Mouse (Mus musculus) stomach, postnatal 0 days (tissue): ENCODE results near the gene Gm8237.
"Not testable (repeated sequence)": the region's sequence is repeated elsewhere in the genome, so short reads cannot be mapped to it uniquely, and the experiment has no call there.

ENCODE experiments used
- CTCF ChIP-seq: IDR thresholded peaks from 2 replicates; pipeline ENCODE4 v1.5.1; 2016; ENCODE audit warnings: antibody characterized with exemption, low read depth, mild to moderate bottlenecking, moderate library complexity
- EP300 ChIP-seq: optimal IDR thresholded peaks from 2 replicates; pipeline ENCODE3; 2016; ENCODE audit warnings: antibody characterized with exemption

- TF ChIP-seq CTCF = peak; percentile 67
- not testable (repeated sequence) for TF ChIP-seq EP300
Observed at GRCm38 (mm10) chr14:5879136-5879535, 1.0 kb downstream of the Gm8237 start.
